Mouse (Mus musculus) neural tube, embryonic 15.5 days (tissue): ENCODE results near the gene Ror2. TPM values are rescaled to one million over a fixed set of nuclear protein-coding genes. Genes with fewer than 3 reads are reported as not detected.

Source experiments
- ATAC-seq: fragments of 200-750 bp; cut with Nextera tagmentation; 2 replicates; pipeline ENCODE4 v1.8.0; 2017; ENCODE audit warnings: mild to moderate bottlenecking, moderate TSS enrichment, moderate library complexity; ENCODE audit not compliant: low FRiP score
- H3K27ac ChIP-seq: fragments of 300-500 bp; sonication (generic); replicated peaks from 2 replicates; pipeline ENCODE4 v1.5.1; 2015; ENCODE audit warnings: mild to moderate bottlenecking, inconsistent platforms
- H3K27me3 ChIP-seq: fragments of 300-500 bp; sonication (generic); replicated peaks from 2 replicates; pipeline ENCODE4 v1.6.1; 2015; ENCODE audit warnings: inconsistent platforms
- H3K36me3 ChIP-seq: fragments of 300-500 bp; sonication (generic); 2 replicates; pipeline ENCODE4 v1.6.1; 2015; ENCODE audit warnings: inconsistent platforms
- H3K4me1 ChIP-seq: fragments of 300-500 bp; sonication (generic); 2 replicates; pipeline ENCODE4 v1.6.1; 2015; ENCODE audit warnings: inconsistent platforms
- H3K4me2 ChIP-seq: fragments of 300-500 bp; sonication (generic); 2 replicates; pipeline ENCODE4 v1.6.1; 2015; ENCODE audit warnings: inconsistent platforms, mild to moderate bottlenecking, moderate library complexity
- H3K4me3 ChIP-seq: fragments of 300-500 bp; sonication (generic); replicated peaks from 2 replicates; pipeline ENCODE4 v1.5.1; 2015; ENCODE audit warnings: mild to moderate bottlenecking, inconsistent platforms
- H3K9ac ChIP-seq: fragments of 300-500 bp; sonication (generic); replicated peaks from 2 replicates; pipeline ENCODE4 v1.6.1; 2015; ENCODE audit warnings: mild to moderate bottlenecking, inconsistent platforms
- H3K9me3 ChIP-seq: fragments of 300-500 bp; sonication (generic); replicated peaks from 2 replicates; pipeline ENCODE4 v1.6.1; 2016; ENCODE audit warnings: inconsistent platforms
- WGBS: fragments of 180-500 bp; shearing (Covaris S2); methylation state at CpG from one replicate; pipeline ENCODE4 v1.1.7; 2015; ENCODE audit warnings: mixed read lengths; 5-methylcytosine and 5-hydroxymethylcytosine counted together
- polyA plus RNA-seq: library from polyadenylated mRNA; unstranded; fragments of >200 nt; fragmentation: Nextera tagmentation; extraction: Ambion mirVana; gene quantifications from 2 replicates; pipeline ENCODE4 v1.2.1, GENCODE M21; 2015

Gene Ror2
- polyA plus RNA-seq, 1 experiment from 2014 or later, result 3.4 TPM

- Histone ChIP-seq H3K4me3 (no peak overlapping the region), H3K4me2 (no peak overlapping the region), H3K9me3 (no peaks in the 10 kb centered on the region), H3K9ac (no peak overlapping the region), H3K36me3 (no peaks in the 10 kb centered on the region), H3K27ac (no peak overlapping the region), H3K4me1 (peaks cover 62% of the 10 kb centered on the region), H3K27me3 (0 out of 2 replicates have a peak, but pooled peaks cover 2% of the 10 kb centered on the region)
- 45% methylated on average over 7 of the region's 7 CpGs for WGBS
- no peak for ATAC-seq
Measured at GRCm38 (mm10) chr13:53232419-53232818, 53.5 kb downstream of the Ror2 start.

GRCm38 (mm10) chr13:53230446-53231161, 55.3 kb downstream of the Ror2 start:
- 56% methylated on average over 18 of the region's 18 CpGs for WGBS
- peak; percentile 60; the same call in 1 of the 2 replicates for ATAC-seq
- Histone ChIP-seq H3K4me2 (no peak overlapping the region), H3K9me3 (no peaks in the 10 kb centered on the region), H3K36me3 (no peaks in the 10 kb centered on the region), H3K4me3 (no peak overlapping the region), H3K4me1 (peaks cover 47% of the 10 kb centered on the region), H3K27me3 (0 out of 2 replicates have a peak, but pooled peaks cover 2% of the 10 kb centered on the region), H3K27ac (no peak overlapping the region), H3K9ac (no peak overlapping the region)

- no peak overlapping the region for H3K4me2 ChIP-seq
- WGBS, result 56% methylated on average over 6 of the region's 6 CpGs
- H3K36me3 ChIP-seq, result no peaks in the 10 kb centered on the region
- H3K9me3 ChIP-seq, result no peaks in the 10 kb centered on the region
- no peak for ATAC-seq
- H3K4me3 ChIP-seq, result no peak overlapping the region
- H3K9ac ChIP-seq, result no peak overlapping the region
- H3K4me1 ChIP-seq, result peaks cover 18% of the 10 kb centered on the region
- H3K27me3 ChIP-seq, result no peaks in the 10 kb centered on the region
- no peak overlapping the region for H3K27ac ChIP-seq
Measured at GRCm38 (mm10) chr13:53227019-53227418, 58.9 kb downstream of the Ror2 start.

GRCm38 (mm10) chr13:53226461-53226860, 59.5 kb downstream of the Ror2 start:
- no peak overlapping the region for H3K9ac ChIP-seq
- no peak overlapping the region for H3K4me3 ChIP-seq
- H3K27ac ChIP-seq, result no peak overlapping the region
- no peak for ATAC-seq
- no peaks in the 10 kb centered on the region for H3K27me3 ChIP-seq
- H3K4me1 ChIP-seq, result peaks cover 13% of the 10 kb centered on the region
- WGBS, result 80% methylated on average over 7 of the region's 7 CpGs
- no peaks in the 10 kb centered on the region for H3K9me3 ChIP-seq
- no peaks in the 10 kb centered on the region for H3K36me3 ChIP-seq
- H3K4me2 ChIP-seq, result no peak overlapping the region

GRCm38 (mm10) chr13:53225925-53226324, 60.0 kb downstream of the Ror2 start:
- Histone ChIP-seq H3K4me3 (no peak overlapping the region), H3K9ac (no peak overlapping the region), H3K27ac (no peak overlapping the region), H3K4me2 (no peak overlapping the region), H3K9me3 (no peaks in the 10 kb centered on the region), H3K36me3 (no peaks in the 10 kb centered on the region), H3K4me1 (peaks cover 8% of the 10 kb centered on the region), H3K27me3 (no peaks in the 10 kb centered on the region)
- ATAC-seq, result no peak
- WGBS, result 92% methylated on average over 3 of the region's 3 CpGs

- H3K36me3 ChIP-seq, result no peaks in the 10 kb centered on the region
Measured at GRCm38 (mm10) chr13:53221176-53221575, 64.7 kb downstream of the Ror2 start.

GRCm38 (mm10) chr13:53219889-53220288, 66.0 kb downstream of the Ror2 start:
- Histone ChIP-seq H3K36me3 (no peaks in the 10 kb centered on the region), H3K27ac (no peak overlapping the region), H3K4me1 (no peaks in the 10 kb centered on the region), H3K9ac (no peak overlapping the region), H3K4me2 (no peak overlapping the region), H3K27me3 (no peaks in the 10 kb centered on the region), H3K9me3 (no peaks in the 10 kb centered on the region), H3K4me3 (no peak overlapping the region)
- WGBS, result 93% methylated on average over 10 of the region's 10 CpGs
- no peak for ATAC-seq

More at GRCm38 (mm10) chr13:53221176-53221575, 64.7 kb downstream of the Ror2 start:
- H3K27ac ChIP-seq, result no peak overlapping the region
- H3K27me3 ChIP-seq, result no peaks in the 10 kb centered on the region
- 95% methylated on average over 6 of the region's 6 CpGs for WGBS
- H3K4me1 ChIP-seq, result no peaks in the 10 kb centered on the region
- ATAC-seq, result no peak
- H3K4me3 ChIP-seq, result no peak overlapping the region
- H3K4me2 ChIP-seq, result no peak overlapping the region
- H3K9me3 ChIP-seq, result no peaks in the 10 kb centered on the region
- no peak overlapping the region for H3K9ac ChIP-seq

- Histone ChIP-seq H3K4me2 (no peak overlapping the region), H3K9me3 (no peaks in the 10 kb centered on the region), H3K9ac (no peak overlapping the region), H3K27ac (no peak overlapping the region), H3K27me3 (no peaks in the 10 kb centered on the region), H3K4me3 (no peak overlapping the region), H3K36me3 (no peaks in the 10 kb centered on the region), H3K4me1 (no peaks in the 10 kb centered on the region)
- 76% methylated on average over 3 of the region's 3 CpGs for WGBS
- ATAC-seq, result no peak
Measured at GRCm38 (mm10) chr13:53219391-53219790, 66.5 kb downstream of the Ror2 start.

GRCm38 (mm10) chr13:53217396-53217975, 68.4 kb downstream of the Ror2 start:
- Histone ChIP-seq H3K27me3 (no peaks in the 10 kb centered on the region), H3K4me2 (no peak overlapping the region), H3K9me3 (no peaks in the 10 kb centered on the region), H3K36me3 (no peaks in the 10 kb centered on the region), H3K4me1 (peaks cover 4% of the 10 kb centered on the region; the same call in 1 of the 2 replicates), H3K9ac (no peak overlapping the region), H3K27ac (no peak overlapping the region), H3K4me3 (no peak overlapping the region)
- ATAC-seq, result no peak
- 66% methylated on average over 6 of the region's 6 CpGs for WGBS

- H3K27me3 ChIP-seq, result no peaks in the 10 kb centered on the region
- no peaks in the 10 kb centered on the region for H3K36me3 ChIP-seq
- no peak overlapping the region for H3K9ac ChIP-seq
- peak overlapping the region; percentile 11; the same call in 1 of the 2 replicates for H3K4me3 ChIP-seq
- peaks cover 15% of the 10 kb centered on the region for H3K4me1 ChIP-seq
- 16% methylated on average over 19 of the region's 19 CpGs for WGBS
- peak overlapping the region; percentile 39 for H3K4me2 ChIP-seq
- ATAC-seq, result peak; percentile 73
- H3K9me3 ChIP-seq, result no peaks in the 10 kb centered on the region
- H3K27ac ChIP-seq, result no peak overlapping the region
Measured at GRCm38 (mm10) chr13:53211971-53212733, 73.8 kb downstream of the Ror2 start.

- H3K4me3 ChIP-seq, result no peak overlapping the region
- H3K27ac ChIP-seq, result no peak overlapping the region
- no peaks in the 10 kb centered on the region for H3K27me3 ChIP-seq
- H3K9ac ChIP-seq, result no peak overlapping the region
- peaks cover 17% of the 10 kb centered on the region for H3K4me1 ChIP-seq
- ATAC-seq, result no peak
- 79% methylated on average over 10 of the region's 10 CpGs for WGBS
- no peak overlapping the region for H3K4me2 ChIP-seq
- no peaks in the 10 kb centered on the region for H3K9me3 ChIP-seq
- no peaks in the 10 kb centered on the region for H3K36me3 ChIP-seq
Measured at GRCm38 (mm10) chr13:53208556-53208955, 77.4 kb downstream of the Ror2 start.
